Mouse (Mus musculus): ENCODE data around the gene Hhipl2.
"Not testable (repeated sequence)": the region's sequence is repeated elsewhere in the genome, so short reads cannot be mapped to it uniquely, and the experiment has no call there.

Hhipl2 gene

DNA sequence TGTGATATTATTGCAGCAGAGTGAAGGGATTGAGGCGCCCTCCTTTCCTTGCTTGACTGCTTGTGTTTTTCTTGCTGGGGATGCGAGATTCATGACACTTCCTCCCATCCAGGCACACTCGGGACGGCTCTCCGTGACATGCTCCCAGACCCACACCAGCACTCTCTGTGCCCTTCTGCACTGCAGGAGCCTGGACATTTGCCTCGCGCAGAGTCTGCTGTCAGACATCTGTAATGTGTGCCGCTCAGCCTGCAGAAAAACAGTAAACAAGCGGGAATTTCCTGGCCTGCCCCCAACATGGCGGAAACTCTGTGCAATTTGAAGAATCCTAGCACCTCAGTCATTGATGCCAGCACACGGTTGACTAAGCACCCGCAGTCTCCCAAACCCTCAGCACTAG lies at the start of gene Hhipl2:
Hhipl2 (plus strand) TSS at position 343 of the 400 bp plus-strand sequence.
- no peak for DNase-seq (ENCODE audit: low spot score)

DNA sequence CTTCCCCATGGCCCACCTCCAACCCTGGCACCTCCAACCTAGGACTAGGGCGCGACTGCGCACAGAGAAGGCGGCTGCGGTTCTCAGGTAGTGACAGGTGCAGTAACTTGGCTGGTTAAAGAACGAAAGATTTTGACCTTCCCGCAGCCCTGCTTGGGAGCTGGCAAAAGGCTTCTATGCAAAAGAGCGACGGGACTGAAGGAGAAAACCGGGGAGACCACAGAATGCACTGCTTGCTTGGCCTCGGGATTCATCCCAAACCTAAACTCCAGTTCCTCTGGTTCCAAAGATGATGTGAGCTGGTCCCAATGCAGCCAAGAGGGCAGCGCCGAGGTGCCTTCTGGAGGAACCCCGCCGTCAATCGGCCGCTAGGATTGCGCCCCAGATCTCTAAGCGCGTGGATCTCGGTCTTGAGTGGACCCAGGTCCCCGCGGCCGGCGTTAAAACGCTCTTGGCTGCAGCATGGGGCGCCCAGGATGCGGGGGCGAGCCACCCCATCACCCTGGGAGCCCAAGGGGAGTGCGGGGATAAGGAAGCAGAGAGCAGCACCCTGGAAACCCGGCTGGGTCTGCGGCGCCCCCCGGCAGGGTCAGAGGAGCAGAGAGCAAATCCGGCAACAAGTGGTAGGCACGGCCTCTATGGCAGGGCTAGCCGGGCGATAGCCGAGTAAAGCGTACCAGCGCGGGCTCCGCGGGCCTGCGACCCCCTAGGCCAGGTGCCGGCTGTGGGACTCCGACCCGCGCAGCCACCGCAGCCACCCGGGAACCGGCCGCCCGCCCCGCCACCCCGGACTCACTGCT lies 49.2 kb upstream of the Hhipl2 start:
- DNase-seq (ENCODE audit: low spot score): peak; percentile 9

DNA sequence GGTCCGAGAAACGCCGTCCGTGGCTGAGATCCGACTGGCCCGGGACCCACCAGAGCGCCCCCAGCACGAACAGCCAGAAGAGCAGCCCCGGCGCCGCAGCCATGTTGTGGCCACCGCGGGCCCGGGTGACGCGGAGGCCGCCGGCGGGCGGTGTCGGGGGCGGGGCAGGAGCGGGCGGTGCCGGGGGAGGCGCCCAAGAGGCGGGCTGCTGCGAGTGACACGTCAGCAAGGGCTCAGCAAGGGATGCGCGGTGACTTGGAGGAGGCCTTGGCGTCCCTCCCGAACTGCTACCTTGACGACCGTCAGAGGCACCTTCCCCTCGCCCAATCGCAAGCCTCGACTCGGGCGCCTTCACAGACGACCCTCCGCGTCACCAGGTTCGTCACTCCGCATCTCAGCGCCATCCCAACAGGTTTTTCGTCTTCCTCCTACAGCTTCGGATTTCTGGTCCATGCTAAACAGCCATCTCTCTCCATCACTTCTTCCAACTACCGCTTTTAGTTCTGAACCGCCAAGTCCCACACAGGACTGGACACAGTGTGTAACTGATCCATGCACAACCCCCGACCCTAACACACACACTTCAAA lies 48.5 kb upstream of the Hhipl2 start, which contains the start of gene Mia3:
Mia3 (minus strand) TSS at position 127 of the 588 bp plus-strand sequence.
- peak; percentile 93 for DNase-seq (ENCODE audit: low spot score)

GRCm38 (mm10) chr1:183374728-183375127 lies 43.3 kb upstream of the Hhipl2 start:
- DNase-seq (ENCODE audit: low spot score): no peak

- no peak for DNase-seq (ENCODE audit: low spot score)
These were observed 41.0 kb upstream of the Hhipl2 start for GRCm38 (mm10) chr1:183377045-183377444.

- DNase-seq (ENCODE audit: low spot score): no peak
These were observed 39.6 kb upstream of the Hhipl2 start for GRCm38 (mm10) chr1:183378321-183378941.

DNA sequence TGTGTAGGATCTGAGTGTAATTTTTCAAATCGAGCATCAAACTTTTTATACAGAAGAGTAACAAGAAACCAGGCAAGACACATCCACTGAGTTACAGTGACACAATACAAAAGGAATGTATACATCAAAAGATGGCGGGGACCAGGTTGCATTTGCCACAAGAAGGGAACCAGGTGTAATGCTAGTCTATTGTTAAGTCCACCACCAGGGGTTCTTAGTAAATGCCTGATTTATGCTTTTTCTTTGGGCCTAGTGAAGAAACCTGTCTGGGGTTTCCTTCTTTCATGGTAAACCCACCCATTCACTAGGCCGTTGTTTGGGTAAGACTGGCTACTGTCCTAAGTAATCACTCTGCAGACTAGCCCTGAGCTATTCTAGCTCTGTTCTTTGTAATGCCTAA lies 38.6 kb upstream of the Hhipl2 start:
- DNase-seq (ENCODE audit: low spot score): not testable (repeated sequence)

- DNase-seq (ENCODE audit: low spot score): no peak
These were observed 36.2 kb upstream of the Hhipl2 start for GRCm38 (mm10) chr1:183381816-183382215.

DNA sequence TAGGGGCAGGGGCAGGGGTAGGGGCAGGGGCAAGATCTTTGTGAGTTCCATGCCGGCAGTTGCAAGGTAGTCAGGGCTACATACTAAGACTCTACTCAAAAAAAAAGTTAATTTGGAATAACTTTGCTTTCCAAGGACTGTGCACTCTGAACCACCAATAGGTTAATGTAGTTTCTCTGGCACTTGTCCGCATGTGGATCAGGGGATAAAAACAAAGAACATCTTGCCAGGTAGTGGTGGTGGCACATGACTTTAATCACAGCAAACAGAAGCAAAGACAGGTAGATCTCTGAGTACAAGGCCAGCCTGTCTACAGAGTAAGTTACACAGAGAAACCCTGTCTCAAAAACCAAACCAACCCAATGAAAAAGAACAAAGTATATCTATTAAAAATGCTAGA lies 35.4 kb upstream of the Hhipl2 start:
- DNase-seq (ENCODE audit: low spot score): no peak

DNA sequence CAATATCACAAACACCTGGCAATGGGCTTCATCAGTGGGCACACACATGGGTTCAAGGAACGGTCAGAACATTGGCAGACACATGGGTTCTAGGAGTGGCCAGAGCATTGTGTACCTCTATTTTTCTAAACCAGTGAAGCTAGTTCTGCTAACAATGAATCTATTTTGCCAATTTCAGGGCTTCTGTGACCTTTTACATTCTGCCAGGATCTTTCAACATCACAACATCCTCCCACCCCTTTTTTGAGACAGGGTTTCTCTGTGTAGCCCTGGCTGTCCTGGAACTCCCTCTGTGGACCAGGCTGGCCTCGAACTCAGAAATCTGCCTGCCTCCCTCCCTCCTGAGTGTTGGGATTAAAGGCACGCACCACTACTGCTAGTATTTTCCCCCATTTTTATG lies 30.6 kb upstream of the Hhipl2 start:
- DNase-seq (ENCODE audit: low spot score): not testable (repeated sequence)

DNA sequence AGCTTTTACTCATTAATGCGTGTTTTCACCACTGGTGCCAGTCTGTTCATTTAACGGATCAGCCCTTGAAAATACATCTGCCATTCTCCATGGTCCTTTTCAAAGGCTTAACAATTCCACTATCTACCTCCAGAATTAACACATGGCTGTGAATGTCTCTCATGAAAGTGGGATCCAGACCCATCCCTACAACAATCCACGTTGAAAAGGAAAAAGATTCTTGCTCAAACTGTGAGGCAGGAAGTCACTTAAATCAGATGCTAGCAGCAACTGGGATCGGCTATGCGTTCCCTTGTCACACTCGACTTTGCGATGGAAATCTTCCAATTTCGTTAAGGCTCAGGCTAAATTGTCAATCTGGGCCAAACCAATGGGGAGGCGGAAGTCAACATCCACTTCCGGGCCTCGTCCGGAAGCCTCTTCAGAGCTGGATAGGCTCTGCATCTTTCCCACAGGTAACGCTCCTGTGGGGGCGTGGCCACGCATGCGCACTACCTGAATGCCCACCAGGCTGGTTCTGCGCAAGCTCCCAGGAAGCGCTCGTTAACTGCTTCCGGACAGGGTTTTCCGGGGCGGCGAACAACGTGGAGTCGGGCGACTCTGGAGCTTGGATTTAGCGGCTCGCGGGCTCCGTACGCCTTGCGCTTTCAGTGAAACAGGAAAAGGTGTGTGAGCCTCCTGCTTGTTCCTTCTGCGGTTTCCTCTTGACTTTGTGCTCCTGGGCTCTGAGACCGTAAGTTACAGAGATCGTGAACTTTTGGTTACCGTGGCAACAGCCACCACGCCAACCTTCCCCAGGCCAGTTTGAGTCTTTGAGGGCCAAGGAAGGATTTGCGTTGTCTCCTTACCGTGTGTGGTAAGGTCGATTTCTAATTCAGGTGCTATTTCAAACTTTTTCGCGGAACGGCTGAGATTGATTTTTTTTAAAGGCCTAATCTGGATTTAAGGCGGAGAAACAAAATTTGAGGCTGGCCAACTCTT lies 29.3 kb upstream of the Hhipl2 start, which contains the start of gene Taf1a:
Taf1a (plus strand) TSS at position 556 of the 981 bp plus-strand sequence.
- peak; percentile 95 for DNase-seq (ENCODE audit: low spot score)

DNA sequence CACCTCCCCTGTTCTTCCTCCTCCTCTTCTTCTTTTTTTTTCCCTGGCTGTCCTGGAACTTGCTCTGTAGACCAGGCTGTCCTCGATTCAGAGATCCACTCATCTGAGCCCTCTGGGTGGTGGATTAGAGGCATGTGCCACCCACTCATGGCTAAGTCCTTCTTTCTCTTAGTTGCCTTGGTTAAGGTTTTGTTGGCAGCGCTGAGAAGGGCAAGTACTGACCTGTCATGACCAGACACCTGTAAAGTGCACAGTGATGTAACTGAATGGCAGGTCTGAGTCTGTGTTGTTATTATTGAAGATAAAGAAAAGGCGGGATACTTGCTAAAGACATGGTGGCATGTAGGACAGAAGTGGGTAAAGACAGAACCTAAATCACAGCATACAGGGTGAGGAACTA lies 14.6 kb upstream of the Hhipl2 start:
- no peak for DNase-seq (ENCODE audit: low spot score)

GRCm38 (mm10) chr1:183414081-183414727 lies 3.8 kb upstream of the Hhipl2 start:
- DNase-seq (ENCODE audit: low spot score): no peak

DNA sequence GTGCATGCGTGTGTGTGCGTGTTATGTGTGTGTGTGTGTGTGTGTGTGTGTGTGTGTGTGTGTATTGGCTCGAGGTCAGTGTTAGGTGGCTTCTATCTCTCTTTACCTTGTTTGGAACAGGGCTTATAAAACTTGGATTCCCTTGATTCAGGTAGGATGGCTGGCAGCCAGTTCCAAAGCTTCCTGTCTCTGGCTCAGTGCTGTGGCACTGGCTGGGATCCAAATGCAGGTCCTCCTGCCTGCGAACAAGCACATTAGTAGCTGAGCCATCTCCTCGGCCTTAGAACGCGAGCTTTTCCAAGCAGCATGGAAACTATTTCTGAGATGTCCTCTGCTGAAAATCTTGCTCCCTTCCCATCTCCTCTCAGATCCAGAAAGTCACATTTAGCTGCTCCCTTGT lies 1.7 kb downstream of the Hhipl2 start:
- DNase-seq (ENCODE audit: low spot score): no peak

GRCm38 (mm10) chr1:183420296-183420695 lies 2.3 kb downstream of the Hhipl2 start:
- DNase-seq (ENCODE audit: low spot score): no peak

DNA sequence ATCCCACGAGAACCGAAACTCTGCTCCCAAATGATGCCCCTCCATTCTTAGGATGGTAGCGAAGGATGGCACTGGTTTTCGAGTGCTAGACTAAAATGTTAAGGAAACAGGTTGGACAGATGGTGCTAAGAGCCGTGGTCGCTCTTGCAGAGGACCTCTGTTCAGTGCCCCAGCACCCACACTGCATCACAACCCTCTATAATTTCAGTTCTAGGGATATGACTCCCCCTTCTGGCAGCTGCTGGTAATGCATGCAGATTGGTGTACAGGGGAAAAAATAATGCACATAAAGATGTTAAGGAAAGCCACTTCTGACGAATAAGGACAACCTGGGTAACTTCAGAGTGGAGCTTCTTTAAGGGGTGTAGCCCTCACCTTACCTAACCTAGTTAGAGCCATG lies 6.1 kb downstream of the Hhipl2 start:
- DNase-seq (ENCODE audit: low spot score): no peak

- DNase-seq (ENCODE audit: low spot score): no peak
These were observed 16.9 kb downstream of the Hhipl2 start for GRCm38 (mm10) chr1:183434918-183435317.

DNA sequence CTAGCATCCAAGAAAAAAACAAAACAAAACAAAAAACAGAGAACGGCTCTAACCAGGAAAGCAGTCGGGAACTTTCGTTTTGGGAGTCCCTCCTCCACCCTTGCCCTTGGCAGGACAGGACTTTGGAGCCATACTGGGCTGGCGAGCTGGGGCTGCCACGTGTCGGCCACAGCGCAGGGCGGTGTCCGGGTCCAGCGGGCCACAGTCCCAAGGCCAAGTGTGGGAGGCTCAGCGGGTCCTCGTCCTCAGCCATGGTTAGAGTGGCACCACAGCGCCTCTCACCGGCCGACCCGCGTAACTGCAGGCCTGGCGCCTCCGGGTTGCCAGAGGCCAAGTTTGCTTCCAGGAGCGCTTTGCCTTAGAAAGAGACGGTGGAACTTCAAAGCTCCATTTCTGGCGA lies 21.0 kb downstream of the Hhipl2 start:
- peak; percentile 43 for DNase-seq (ENCODE audit: low spot score)

DNA sequence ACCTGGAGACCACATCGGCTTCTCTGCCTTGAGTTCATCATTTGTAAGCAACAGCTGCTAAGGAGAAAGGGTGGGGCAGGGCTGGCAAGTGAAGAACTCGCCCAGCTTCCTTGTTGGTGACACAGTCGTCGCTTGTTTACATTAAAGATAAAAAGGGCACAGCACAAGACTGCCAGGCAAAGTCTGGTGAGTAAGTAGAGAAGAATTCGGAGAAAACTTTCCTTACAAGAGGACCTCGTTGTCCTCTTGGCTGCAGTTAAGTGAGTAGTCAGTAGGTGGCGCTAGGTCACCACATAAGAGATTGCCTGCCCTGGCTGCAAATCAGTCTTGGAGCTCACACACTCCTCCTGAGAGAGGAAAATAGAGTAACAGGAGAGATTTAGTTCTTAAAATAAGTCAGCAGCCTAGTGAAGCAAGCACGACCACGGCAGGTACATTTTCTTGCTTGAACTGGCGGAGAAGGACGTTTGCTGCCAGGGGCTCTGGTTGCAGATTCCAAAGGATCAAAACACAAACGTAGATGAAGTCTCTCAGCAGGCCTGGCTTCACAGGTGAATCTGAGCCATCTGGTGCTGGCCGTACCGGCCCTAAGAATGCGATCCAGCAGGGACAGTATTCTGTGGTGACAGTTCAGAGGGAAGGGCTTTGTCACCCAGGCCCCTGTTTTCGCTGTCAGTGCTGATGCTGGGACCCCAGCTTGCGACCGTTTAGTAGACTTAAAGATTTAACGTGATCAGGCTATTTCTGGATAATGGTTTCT lies 24.2 kb downstream of the Hhipl2 start:
- peak; percentile 76 for DNase-seq (ENCODE audit: low spot score)

GRCm38 (mm10) chr1:183453066-183453465 lies 35.1 kb downstream of the Hhipl2 start:
- no peak for DNase-seq (ENCODE audit: low spot score)

All from yolk sac, embryonic 10.5 days (tissue).